Mouse (Mus musculus) ES-E14 (cell line): ENCODE measurements around the gene Tjap1.

Experiments
- CHD2 ChIP-seq: IDR thresholded peaks from 2 replicates; pipeline ENCODE4 v1.6.1; 2014; ENCODE audit warnings: mild to moderate bottlenecking, low read depth, low read length, inconsistent platforms
- HCFC1 ChIP-seq: IDR thresholded peaks from 2 replicates; pipeline ENCODE4 v1.6.1; 2012; ENCODE audit warnings: low read length, inconsistent platforms, borderline replicate concordance; ENCODE audit not compliant: insufficient read depth
- MAFK ChIP-seq: IDR thresholded peaks from 2 replicates; pipeline ENCODE4 v1.6.1; 2014; ENCODE audit warnings: mild to moderate bottlenecking, low read depth, low read length, inconsistent platforms; ENCODE audit not compliant: insufficient read depth
- ZNF384 ChIP-seq: IDR thresholded peaks from 2 replicates; pipeline ENCODE4 v1.6.1; 2012; ENCODE audit warnings: low read depth, low read length, inconsistent platforms

DNA sequence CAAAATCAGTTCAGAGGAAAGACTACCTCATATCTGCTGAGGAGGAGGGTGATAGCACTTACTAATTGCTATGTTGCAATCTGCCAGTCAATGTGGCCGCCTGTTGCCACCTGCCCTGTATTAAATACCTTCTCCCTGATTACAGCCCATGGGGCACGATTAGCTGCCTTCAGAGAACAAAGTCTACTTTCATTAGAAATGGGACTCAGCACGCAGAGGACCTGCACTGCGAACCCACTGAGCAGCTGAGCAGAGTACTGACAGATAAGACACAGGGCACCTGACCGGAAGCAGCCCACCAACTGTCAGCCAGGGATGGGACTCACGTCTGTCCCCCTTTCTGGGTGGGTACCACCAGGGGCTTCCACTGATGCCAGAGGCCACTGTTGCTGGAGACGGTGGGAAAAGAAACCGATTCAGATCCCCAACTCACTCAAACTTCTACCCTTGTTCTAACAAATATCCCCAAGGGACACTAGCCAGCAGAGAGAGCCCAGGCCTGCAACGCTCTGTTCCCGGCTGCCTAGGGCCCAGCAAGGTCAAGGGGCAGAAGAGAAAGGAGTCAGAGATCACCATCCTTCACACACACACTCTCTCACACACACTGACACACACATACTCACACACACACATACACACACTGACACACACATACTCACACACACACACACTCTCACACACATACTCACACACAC is 14.7 kb downstream of the Tjap1 start:
- TF ChIP-seq MAFK (no peak), ZNF384 (no peak), HCFC1 (no peak), CHD2 (no peak)
